Mouse (Mus musculus) forebrain, embryonic 12.5 days (tissue): ENCODE results near the gene Dcaf12. TPM values are rescaled to one million over a fixed set of nuclear protein-coding genes. Genes with fewer than 3 reads are reported as not detected.

Experiments used
- ATAC-seq: fragments of 200-750 bp; cut with Nextera tagmentation; 2 replicates; pipeline ENCODE4 v1.8.0; 2017; ENCODE audit warnings: moderate TSS enrichment; ENCODE audit not compliant: low FRiP score
- H3K27ac ChIP-seq: fragments of 300-500 bp; sonication (generic); 2 replicates; pipeline ENCODE4 v1.5.1; 2016; ENCODE audit warnings: mild to moderate bottlenecking
- H3K27me3 ChIP-seq: fragments of 300-500 bp; sonication (generic); 2 replicates; pipeline ENCODE4 v1.6.1; 2016; ENCODE audit warnings: mild to moderate bottlenecking
- H3K36me3 ChIP-seq: fragments of 300-500 bp; sonication (generic); replicated peaks from 2 replicates; pipeline ENCODE4 v1.6.1; 2016; ENCODE audit warnings: mild to moderate bottlenecking
- H3K4me1 ChIP-seq: fragments of 300-500 bp; sonication (generic); 2 replicates; pipeline ENCODE4 v1.6.1; 2016
- H3K4me2 ChIP-seq: fragments of 300-500 bp; sonication (generic); 2 replicates; pipeline ENCODE4 v1.6.1; 2016; ENCODE audit warnings: mild to moderate bottlenecking, moderate library complexity
- H3K4me3 ChIP-seq: fragments of 300-500 bp; sonication (generic); replicated peaks from 2 replicates; pipeline ENCODE4 v1.5.1; 2016; ENCODE audit warnings: mild to moderate bottlenecking
- H3K9ac ChIP-seq: fragments of 300-500 bp; sonication (generic); 2 replicates; pipeline ENCODE4 v1.6.1; 2016; ENCODE audit warnings: mild to moderate bottlenecking
- H3K9me3 ChIP-seq: fragments of 300-500 bp; sonication (generic); 2 replicates; pipeline ENCODE4 v1.6.1; 2016
- WGBS: fragments of 180-500 bp; shearing (Covaris S2); methylation state at CpG from one replicate; pipeline ENCODE4 v1.1.7; 2016; 5-methylcytosine and 5-hydroxymethylcytosine counted together
- polyA plus RNA-seq: library from polyadenylated mRNA; unstranded; fragments of >200 nt; fragmentation: Nextera tagmentation; extraction: Ambion mirVana; gene quantifications from 2 replicates; pipeline ENCODE4 v1.2.1, GENCODE M21; 2016

Gene Dcaf12
- polyA plus RNA-seq, 1 experiment from 2014 or later: 70.9 TPM

DNA sequence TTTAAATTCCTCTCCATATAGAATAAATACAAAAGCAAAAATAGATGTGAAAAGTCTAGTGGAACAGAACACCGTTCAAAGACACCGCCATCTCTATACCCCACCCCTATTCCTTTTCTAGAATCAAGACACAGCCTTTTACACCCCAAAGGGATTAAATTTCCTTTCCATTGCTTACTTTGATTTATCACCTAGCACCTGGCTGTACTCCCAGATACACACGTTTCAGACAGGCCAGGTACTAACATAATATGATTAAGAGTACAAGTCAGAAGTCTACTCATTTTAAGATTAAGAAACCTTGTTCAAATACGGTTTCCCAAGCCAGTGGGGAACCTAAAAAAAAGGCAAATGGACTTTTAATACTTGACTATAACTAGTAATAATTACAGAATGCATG, 48.3 kb downstream of the Dcaf12 start:
- Histone ChIP-seq H3K36me3 (peaks cover 40% of the 10 kb centered on the region), H3K27me3 (no peaks in the 10 kb centered on the region)
- WGBS: 89% methylated on average over 4 of the region's 4 CpGs

DNA sequence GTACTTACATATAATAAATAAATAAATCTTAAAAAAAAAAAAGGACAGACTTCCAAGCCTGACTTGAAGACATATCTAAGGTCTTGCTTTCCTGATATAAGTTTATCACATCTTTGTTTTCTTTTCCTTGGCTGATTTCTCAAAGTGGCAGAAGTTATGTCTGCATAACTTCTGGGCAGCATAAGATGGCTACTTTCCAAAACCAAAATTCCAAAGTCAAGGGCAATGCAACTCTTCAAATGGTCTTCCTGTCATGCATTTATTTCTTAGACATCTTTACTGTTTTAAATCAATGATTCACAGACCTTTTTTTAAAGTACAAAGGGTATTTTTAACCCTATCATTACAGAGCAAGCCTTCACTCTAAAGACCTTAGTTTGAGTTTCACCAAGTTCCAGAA, 54.0 kb downstream of the Dcaf12 start:
- no peak for ATAC-seq
- Histone ChIP-seq H3K4me3 (no peak overlapping the region), H3K4me2 (no peak overlapping the region), H3K27me3 (no peaks in the 10 kb centered on the region), H3K9ac (no peak overlapping the region), H3K9me3 (no peaks in the 10 kb centered on the region), H3K36me3 (peaks cover 11% of the 10 kb centered on the region), H3K27ac (no peak overlapping the region), H3K4me1 (no peaks in the 10 kb centered on the region)

More for the DNA sequence above, 48.3 kb downstream of the Dcaf12 start:
- H3K4me3 ChIP-seq: no peak overlapping the region
- no peak for ATAC-seq
- H3K27ac ChIP-seq: no peak overlapping the region
- H3K4me2 ChIP-seq: no peak overlapping the region
- no peaks in the 10 kb centered on the region for H3K4me1 ChIP-seq
- H3K9ac ChIP-seq: no peak overlapping the region
- no peaks in the 10 kb centered on the region for H3K9me3 ChIP-seq

DNA sequence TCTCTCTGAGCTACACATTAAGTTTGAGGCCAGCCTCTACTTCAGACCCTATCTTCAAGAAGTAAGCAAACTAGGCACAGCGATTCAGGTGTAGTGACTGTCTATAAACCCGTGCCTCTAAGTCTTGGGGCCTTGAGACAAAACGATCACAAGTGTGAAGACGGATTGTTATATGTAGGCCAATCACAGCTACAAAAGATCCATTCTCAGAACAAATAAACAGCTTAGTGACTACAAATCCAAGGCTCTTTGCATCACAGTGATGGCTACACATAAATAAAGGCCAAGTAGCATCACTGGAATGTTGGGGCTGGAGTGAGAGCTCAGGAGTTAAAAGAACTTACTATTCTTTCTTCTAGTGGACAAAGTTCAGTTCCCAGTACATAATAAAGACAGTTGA, 55.7 kb downstream of the Dcaf12 start:
- Histone ChIP-seq H3K4me3 (no peak overlapping the region), H3K9ac (no peak overlapping the region), H3K27ac (no peak overlapping the region), H3K4me1 (no peaks in the 10 kb centered on the region), H3K4me2 (no peak overlapping the region), H3K36me3 (peaks cover 9% of the 10 kb centered on the region), H3K9me3 (no peaks in the 10 kb centered on the region), H3K27me3 (no peaks in the 10 kb centered on the region)
- 96% methylated on average over 4 of the region's 4 CpGs for WGBS
- ATAC-seq: no peak

DNA sequence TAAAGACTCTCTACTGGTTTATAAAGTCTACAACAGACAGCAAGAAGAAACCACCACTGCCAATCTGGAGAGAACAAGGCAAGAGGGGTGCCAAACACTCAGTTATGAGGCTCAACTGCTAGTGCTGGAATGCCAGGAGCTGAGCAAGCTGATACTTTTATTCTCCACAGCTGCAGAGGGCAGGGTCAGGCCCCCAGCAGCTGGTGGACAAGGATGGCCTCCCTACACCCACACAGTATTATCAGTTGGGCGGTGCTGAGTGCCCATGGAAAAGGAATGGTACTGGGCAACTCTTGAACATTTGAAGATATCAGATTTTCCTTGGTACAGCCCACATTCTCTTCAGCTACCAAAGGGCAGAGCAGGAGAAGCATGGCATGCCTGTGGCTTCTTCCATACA, 56.9 kb downstream of the Dcaf12 start:
- 95% methylated on average over 1 of the region's 1 CpGs for WGBS
- no peak for ATAC-seq

DNA sequence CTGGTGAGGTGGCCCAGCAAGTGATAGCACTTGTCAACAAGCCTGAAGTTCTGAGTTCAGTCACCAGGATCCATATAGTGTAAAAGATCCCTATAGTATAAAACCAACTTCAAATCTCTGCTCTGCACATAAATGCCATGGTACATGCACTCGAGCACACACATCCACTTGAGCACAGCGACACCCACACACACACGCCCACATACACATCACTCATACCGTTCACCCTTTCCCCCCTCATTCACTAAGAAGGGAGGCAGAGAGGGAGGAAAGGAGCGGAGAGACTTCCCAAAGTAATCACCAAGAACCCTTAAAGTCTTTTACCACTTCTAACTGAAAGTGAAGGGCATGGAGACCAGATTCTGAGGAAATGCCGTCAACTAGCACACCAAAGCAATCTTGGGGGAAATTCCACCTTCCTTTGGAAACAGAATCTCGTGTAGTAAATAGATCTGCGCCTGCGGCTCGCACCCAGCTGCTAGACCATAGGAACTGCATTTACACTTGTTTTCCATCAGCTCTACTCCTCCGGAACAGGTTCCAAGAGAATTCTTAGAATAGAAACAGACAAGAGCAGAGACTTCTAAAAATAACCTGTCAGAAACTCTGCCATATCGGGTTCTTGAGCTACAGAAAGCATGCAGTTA, 59.0 kb downstream of the Dcaf12 start:
- Histone ChIP-seq H3K27me3 (no peaks in the 10 kb centered on the region), H3K9me3 (no peaks in the 10 kb centered on the region), H3K27ac (no peak overlapping the region), H3K4me1 (no peaks in the 10 kb centered on the region), H3K4me2 (no peak overlapping the region), H3K9ac (no peak overlapping the region), H3K4me3 (no peak overlapping the region), H3K36me3 (0 out of 2 replicates have a peak, but pooled peaks cover 6% of the 10 kb centered on the region)
- no peak for ATAC-seq
- WGBS: 95% methylated on average over 12 of the region's 12 CpGs

More for the DNA sequence above, 56.9 kb downstream of the Dcaf12 start:
- H3K9me3 ChIP-seq: no peaks in the 10 kb centered on the region
- no peak overlapping the region for H3K4me3 ChIP-seq
- H3K27me3 ChIP-seq: no peaks in the 10 kb centered on the region
- no peak overlapping the region for H3K9ac ChIP-seq
- peaks cover 6% of the 10 kb centered on the region for H3K36me3 ChIP-seq
- H3K4me2 ChIP-seq: no peak overlapping the region
- no peaks in the 10 kb centered on the region for H3K4me1 ChIP-seq
- no peak overlapping the region for H3K27ac ChIP-seq

DNA sequence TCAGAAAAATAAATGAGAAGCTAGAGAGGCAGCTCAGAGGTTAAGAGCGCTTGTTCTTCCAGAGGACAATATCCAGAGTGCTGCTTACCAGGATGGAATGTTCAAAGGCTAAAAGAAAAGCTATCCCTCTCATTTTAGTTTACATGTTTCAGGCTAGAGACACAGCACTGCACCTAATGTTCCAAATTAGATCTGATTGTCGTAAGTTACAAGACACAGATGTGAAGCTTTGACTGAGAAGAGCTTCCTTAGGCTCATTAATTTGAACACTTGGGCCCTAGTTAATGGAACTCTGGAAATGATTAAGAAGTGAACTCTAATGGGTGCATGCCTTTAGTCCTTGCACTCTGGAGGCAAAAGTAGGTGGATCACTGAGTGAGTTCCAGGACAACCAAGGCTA, 60.9 kb downstream of the Dcaf12 start:
- no peak for ATAC-seq
- Histone ChIP-seq H3K27ac (no peak overlapping the region), H3K4me1 (no peaks in the 10 kb centered on the region), H3K4me2 (no peak overlapping the region), H3K9me3 (no peaks in the 10 kb centered on the region), H3K27me3 (no peaks in the 10 kb centered on the region), H3K36me3 (peaks cover 21% of the 10 kb centered on the region), H3K4me3 (no peak overlapping the region), H3K9ac (no peak overlapping the region)
- whole genome bisulfite sequencing: 96% methylated on average over 2 of the region's 2 CpGs

DNA sequence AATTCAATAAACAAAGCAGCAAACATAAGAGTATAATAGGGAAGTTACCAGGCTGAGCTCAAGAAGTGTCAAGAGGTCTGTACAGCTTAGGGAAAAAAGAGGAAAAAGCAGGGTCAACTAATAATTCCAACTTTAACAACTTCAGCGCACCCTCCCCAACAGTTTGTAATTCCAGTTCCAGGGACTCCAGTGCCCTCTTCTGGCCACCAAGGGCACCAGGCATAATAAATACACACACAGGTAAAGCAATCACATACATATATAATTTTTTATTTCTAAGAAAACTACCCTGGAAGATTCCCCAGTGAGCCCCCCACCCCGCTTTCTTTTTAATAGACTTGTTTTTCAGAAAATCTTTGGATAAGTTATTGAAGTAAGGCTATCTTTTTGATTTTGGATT, 69.3 kb downstream of the Dcaf12 start:
- Histone ChIP-seq H3K27ac (no peak overlapping the region), H3K4me1 (no peaks in the 10 kb centered on the region), H3K4me2 (no peak overlapping the region), H3K4me3 (no peak overlapping the region), H3K36me3 (peaks cover 51% of the 10 kb centered on the region), H3K9me3 (no peaks in the 10 kb centered on the region), H3K9ac (no peak overlapping the region), H3K27me3 (no peaks in the 10 kb centered on the region)
- ATAC-seq: no peak
- 95% methylated on average over 2 of the region's 2 CpGs for whole genome bisulfite sequencing

Other genes starting within 250 kb of the Dcaf12 start
- 1.3 and 2.4 TPM in 2 replicates for gene Aqp3, start 216.7 kb downstream of the Dcaf12 start, polyA plus RNA-seq
- 30.0 and 33.3 TPM in 2 replicates for gene Nol6, start 190.4 kb downstream of the Dcaf12 start, polyA plus RNA-seq
- 89.8 and 93.6 TPM in 2 replicates for gene Ube2r2, start 179.1 kb downstream of the Dcaf12 start, polyA plus RNA-seq
- gene Ubap2, start 39.7 kb downstream of the Dcaf12 start, polyA plus RNA-seq: 82.6 and 97.6 TPM in 2 replicates
- 79.7 and 80.4 TPM in 2 replicates for gene Ubap1, start 34.1 kb upstream of the Dcaf12 start, polyA plus RNA-seq
- gene Kif24, start 150.0 kb upstream of the Dcaf12 start, polyA plus RNA-seq: 14.3 and 17.9 TPM in 2 replicates
- 64.0 and 68.2 TPM in 2 replicates for gene Nudt2, start 150.3 kb upstream of the Dcaf12 start, polyA plus RNA-seq
- 6.3 and 7.8 TPM in 2 replicates for gene AI464131, start 188.2 kb upstream of the Dcaf12 start, polyA plus RNA-seq
- 7.2 and 10.5 TPM in 2 replicates for gene 1110017D15Rik, start 202.4 kb upstream of the Dcaf12 start, polyA plus RNA-seq